Mouse (Mus musculus) embryonic facial prominence, embryonic 12.5 days (tissue): ENCODE measurements around the gene Acr. TPM values are rescaled to one million over a fixed set of nuclear protein-coding genes. Genes with fewer than 3 reads are reported as not detected.

Experiments
- ATAC-seq: fragments of 200-750 bp; cut with Nextera tagmentation; 2 replicates; pipeline ENCODE4 v1.8.0; 2017; ENCODE audit not compliant: insufficient number of reproducible peaks, insufficient read depth, low FRiP score, low TSS enrichment
- H3K27ac ChIP-seq: fragments of 300-500 bp; sonication (generic); 2 replicates; pipeline ENCODE4 v1.5.1; 2016; ENCODE audit warnings: mild to moderate bottlenecking
- H3K27me3 ChIP-seq: fragments of 300-500 bp; sonication (generic); 2 replicates; pipeline ENCODE4 v1.6.1; 2016; ENCODE audit warnings: mild to moderate bottlenecking, moderate library complexity
- H3K36me3 ChIP-seq: fragments of 300-500 bp; sonication (generic); 2 replicates; pipeline ENCODE4 v1.6.1; 2016; ENCODE audit warnings: mild to moderate bottlenecking
- H3K4me1 ChIP-seq: fragments of 300-500 bp; sonication (generic); 2 replicates; pipeline ENCODE4 v1.6.1; 2016
- H3K4me2 ChIP-seq: fragments of 300-500 bp; sonication (generic); replicated peaks from 2 replicates; pipeline ENCODE4 v1.6.1; 2016; ENCODE audit warnings: mild to moderate bottlenecking, moderate library complexity
- H3K4me3 ChIP-seq: fragments of 300-500 bp; sonication (generic); 2 replicates; pipeline ENCODE4 v1.5.1; 2016; ENCODE audit warnings: mild to moderate bottlenecking
- H3K9ac ChIP-seq: fragments of 300-500 bp; sonication (generic); 2 replicates; pipeline ENCODE4 v1.6.1; 2016; ENCODE audit warnings: mild to moderate bottlenecking, moderate library complexity
- H3K9me3 ChIP-seq: fragments of 300-500 bp; sonication (generic); 2 replicates; pipeline ENCODE4 v1.6.1; 2016; ENCODE audit warnings: mild to moderate bottlenecking, moderate library complexity
- WGBS: fragments of 180-500 bp; shearing (Covaris S2); methylation state at CpG from one replicate; pipeline ENCODE4 v1.1.7; 2016; 5-methylcytosine and 5-hydroxymethylcytosine counted together
- polyA plus RNA-seq: library from polyadenylated mRNA; unstranded; fragments of >200 nt; fragmentation: Nextera tagmentation; extraction: Ambion mirVana; gene quantifications from 2 replicates; pipeline ENCODE4 v1.2.1, GENCODE M21; 2016

Acr gene
- polyA plus RNA-seq, 1 experiment from 2014 or later, result 0.23 TPM

DNA sequence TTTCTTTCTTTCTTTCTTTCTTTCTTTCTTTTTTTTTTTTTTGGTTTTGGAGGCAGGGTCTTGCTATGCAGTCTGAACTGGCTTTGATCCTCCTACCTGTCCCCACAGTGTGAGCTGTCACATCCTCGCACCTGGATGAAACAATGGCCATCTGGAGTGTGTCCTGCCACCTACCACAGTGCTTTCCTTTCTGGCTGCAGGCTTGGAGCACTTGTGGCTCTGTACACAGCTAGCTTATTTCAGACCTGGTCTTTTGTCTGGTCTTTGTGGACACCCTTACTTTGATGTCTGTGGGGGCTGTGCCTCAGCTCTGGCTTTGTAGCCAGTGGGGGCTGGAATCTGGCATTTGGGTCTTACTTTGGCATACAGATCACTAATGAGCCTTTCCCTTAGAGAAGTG, 16.4 kb upstream of the Acr start:
- 80% methylated on average over 1 of the region's 1 CpGs for WGBS
- no peak overlapping the region for H3K4me3 ChIP-seq
- H3K27me3 ChIP-seq, result peaks cover 48% of the 10 kb centered on the region
- H3K9ac ChIP-seq, result no peak overlapping the region
- H3K4me2 ChIP-seq, result no peak overlapping the region
- H3K4me1 ChIP-seq, result peaks cover 12% of the 10 kb centered on the region
- no peak overlapping the region for H3K27ac ChIP-seq
- H3K9me3 ChIP-seq, result no peaks in the 10 kb centered on the region
- H3K36me3 ChIP-seq, result peaks cover 17% of the 10 kb centered on the region
- no peak for ATAC-seq

DNA sequence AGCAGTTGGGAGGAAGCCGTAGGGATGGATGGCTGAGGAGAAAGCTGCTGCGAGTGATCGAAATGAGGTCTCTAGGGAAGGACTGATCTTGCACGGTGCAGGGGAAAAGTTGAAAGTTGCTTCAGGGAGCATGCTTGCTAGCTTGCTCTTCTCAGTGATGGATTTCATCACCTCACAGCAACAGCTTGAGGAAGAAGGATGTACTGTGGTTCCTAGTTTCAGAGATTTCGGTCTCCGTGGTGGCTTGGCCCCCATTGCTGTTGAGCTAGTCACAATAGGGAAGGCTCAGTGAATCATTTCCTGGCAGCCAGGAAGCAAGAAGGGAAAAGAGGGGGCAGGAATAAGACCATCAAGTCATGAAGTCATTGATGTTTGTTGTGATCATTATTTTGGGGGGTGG, 12.5 kb upstream of the Acr start:
- peaks cover 51% of the 10 kb centered on the region for H3K27me3 ChIP-seq

DNA sequence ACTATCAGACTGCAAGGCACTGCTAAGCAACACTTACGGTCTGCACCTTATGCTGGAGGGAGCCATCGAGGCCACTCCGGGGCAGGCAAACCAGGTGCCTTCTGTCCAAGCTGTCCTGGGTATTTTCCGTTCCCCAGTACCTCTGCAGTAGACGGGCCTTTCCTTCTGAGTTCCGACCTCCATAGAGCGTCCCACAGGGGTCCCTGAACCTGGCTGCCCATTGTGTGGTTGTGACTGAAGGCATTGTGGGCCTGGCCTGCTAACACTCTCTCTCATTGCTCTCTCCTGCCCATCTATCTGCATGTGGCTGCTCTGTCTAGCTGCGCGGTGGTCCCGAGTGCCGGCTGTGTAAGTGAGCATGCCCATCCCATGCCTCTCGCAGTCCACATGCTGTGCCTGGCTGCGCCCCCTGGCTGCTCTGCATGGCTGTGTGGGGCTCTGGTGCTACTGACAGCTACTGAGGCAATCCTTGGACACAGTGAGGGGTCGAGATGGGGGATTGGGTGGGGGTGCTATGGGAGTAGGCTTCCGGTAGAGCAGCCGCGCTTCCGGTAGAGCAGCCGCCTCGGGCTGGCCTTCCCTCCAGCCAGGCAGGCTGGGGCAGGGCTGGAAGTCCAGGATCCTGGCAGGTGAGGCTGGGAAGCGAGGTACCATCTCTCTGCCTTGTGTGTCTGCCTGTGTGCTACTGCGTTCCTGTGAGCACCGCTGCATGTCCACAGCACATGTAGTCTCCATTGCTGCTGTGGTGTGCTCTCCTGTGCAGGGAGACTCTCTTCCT, 11.5 kb upstream of the Acr start:
- H3K27ac ChIP-seq, result no peak overlapping the region
- ATAC-seq, result peak; percentile 53; the same call in 1 of the 2 replicates
- no peak overlapping the region for H3K9ac ChIP-seq
- no peaks in the 10 kb centered on the region for H3K9me3 ChIP-seq
- H3K36me3 ChIP-seq, result no peaks in the 10 kb centered on the region
- WGBS, result 20% methylated on average over 23 of the region's 23 CpGs
- peaks cover 48% of the 10 kb centered on the region for H3K27me3 ChIP-seq
- H3K4me3 ChIP-seq, result peak overlapping the region; percentile 29
- peak overlapping the region; percentile 51 for H3K4me2 ChIP-seq
- H3K4me1 ChIP-seq, result peaks cover 18% of the 10 kb centered on the region

More for the DNA sequence above, 12.5 kb upstream of the Acr start:
- Histone ChIP-seq H3K9me3 (no peaks in the 10 kb centered on the region), H3K4me3 (no peak overlapping the region), H3K4me2 (no peak overlapping the region), H3K9ac (no peak overlapping the region), H3K36me3 (0 out of 2 replicates have a peak, but pooled peaks cover 2% of the 10 kb centered on the region), H3K27ac (no peak overlapping the region), H3K4me1 (peaks cover 18% of the 10 kb centered on the region)
- WGBS, result 90% methylated on average over 6 of the region's 6 CpGs
- no peak for ATAC-seq

DNA sequence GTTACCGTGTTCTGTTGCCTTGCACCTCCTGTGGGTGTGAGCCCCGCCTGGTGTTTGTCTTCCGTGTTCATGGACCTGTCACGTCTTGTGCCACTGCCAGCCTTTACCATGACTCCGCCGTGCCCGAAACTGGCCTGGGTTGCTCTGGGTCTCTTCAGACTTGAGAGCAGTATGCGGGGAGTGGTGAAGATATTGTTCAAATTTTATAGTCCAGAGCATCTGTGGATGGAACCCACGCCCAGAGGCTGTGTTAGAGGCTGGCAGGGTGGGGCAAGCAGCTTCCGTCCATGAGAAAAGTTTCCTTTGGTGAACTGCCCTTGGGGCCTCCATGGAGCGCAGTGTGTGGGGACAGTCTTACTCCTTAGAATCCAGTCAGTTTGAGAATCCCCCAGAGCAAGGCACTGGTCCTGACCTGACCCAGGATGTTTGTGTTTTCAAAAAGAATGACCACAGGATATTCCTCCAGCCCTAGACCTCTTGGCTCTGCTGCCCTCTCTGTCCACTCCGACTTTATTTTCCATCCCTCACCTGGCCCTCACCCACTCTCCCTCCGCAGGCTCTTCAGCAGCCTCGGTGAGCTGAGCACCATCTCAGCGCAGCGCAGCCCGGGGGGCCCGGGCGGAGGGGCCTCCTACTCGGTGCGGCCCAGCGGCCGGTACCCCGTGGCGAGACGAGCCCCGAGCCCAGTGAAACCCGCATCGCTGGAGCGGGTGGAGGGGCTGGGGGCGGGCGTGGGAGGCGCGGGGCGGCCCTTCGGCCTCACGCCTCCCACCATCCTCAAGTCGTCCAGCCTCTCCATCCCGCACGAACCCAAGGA, 10.7 kb upstream of the Acr start:
- H3K27me3 ChIP-seq, result peaks cover 48% of the 10 kb centered on the region
- no peaks in the 10 kb centered on the region for H3K36me3 ChIP-seq
- H3K27ac ChIP-seq, result no peak overlapping the region
- ATAC-seq, result no peak
- H3K4me2 ChIP-seq, result peak overlapping the region; percentile 51
- H3K9ac ChIP-seq, result no peak overlapping the region
- H3K4me3 ChIP-seq, result peak overlapping the region; percentile 29
- H3K9me3 ChIP-seq, result no peaks in the 10 kb centered on the region
- 9% methylated on average over 40 of the region's 40 CpGs for WGBS
- H3K4me1 ChIP-seq, result peaks cover 18% of the 10 kb centered on the region

GRCm38 (mm10) chr15:89557996-89558390, 10.1 kb upstream of the Acr start:
- H3K27me3 ChIP-seq, result peaks cover 48% of the 10 kb centered on the region
- H3K4me2 ChIP-seq, result peak overlapping the region; percentile 51
- H3K9ac ChIP-seq, result no peak overlapping the region
- H3K4me1 ChIP-seq, result peaks cover 18% of the 10 kb centered on the region
- 3% methylated on average over 34 of the region's 34 CpGs for WGBS
- H3K27ac ChIP-seq, result no peak overlapping the region
- ATAC-seq, result no peak
- H3K9me3 ChIP-seq, result no peaks in the 10 kb centered on the region
- peak overlapping the region; percentile 29 for H3K4me3 ChIP-seq
- no peaks in the 10 kb centered on the region for H3K36me3 ChIP-seq

DNA sequence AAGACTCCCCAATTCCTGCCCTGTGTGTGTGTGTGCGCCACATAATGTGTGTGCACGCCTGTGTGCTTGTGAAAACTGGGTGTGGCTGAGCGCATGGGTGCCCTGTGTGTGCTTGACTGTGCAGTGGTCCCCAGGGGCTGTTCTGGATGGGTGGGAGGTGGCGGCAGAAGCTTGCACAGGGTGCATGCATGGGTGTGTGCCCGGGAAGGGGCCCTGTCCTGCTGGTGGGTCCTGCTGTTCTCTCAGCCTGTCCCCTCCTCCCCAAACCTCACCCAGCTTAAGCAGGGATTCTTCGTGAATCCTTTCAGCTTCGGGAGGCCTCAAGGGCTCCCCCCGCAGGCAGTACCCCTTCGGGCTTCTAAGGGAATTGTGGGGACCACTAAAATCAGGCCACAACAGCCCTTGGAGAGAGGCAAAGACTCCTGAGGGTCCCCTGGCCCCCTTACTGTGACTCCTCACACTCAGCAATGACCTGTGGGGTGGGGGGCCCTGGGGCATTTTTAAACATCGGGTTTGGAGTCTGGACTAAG, 8.9 kb upstream of the Acr start:
- ATAC-seq, result no peak
- Histone ChIP-seq H3K27me3 (peaks cover 48% of the 10 kb centered on the region), H3K4me2 (no peak overlapping the region), H3K36me3 (no peaks in the 10 kb centered on the region), H3K4me3 (no peak overlapping the region), H3K9ac (no peak overlapping the region), H3K27ac (no peak overlapping the region), H3K9me3 (no peaks in the 10 kb centered on the region), H3K4me1 (peaks cover 18% of the 10 kb centered on the region)
- WGBS, result 34% methylated on average over 10 of the region's 10 CpGs

DNA sequence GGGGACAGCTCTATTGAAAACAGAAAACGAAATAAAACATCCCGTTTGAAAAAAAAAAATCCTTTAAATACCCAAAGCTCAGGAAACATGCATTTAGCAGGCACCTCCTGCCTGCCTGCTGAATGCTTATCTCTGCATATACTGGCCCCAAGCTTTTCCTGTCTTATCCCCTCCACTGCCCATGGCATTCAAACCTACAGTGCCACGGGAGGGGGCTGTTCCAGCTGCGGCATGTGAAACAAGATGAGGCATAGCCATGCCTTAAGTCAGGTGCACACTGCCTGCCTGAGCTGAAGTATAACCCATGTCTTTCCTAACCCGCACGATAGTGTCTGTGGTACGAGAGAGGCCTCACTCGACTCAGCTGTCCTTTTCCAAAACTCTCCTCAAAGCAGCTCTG, 4.0 kb downstream of the Acr start:
- H3K9ac ChIP-seq, result no peak overlapping the region
- WGBS, result 67% methylated on average over 8 of the region's 8 CpGs

DNA sequence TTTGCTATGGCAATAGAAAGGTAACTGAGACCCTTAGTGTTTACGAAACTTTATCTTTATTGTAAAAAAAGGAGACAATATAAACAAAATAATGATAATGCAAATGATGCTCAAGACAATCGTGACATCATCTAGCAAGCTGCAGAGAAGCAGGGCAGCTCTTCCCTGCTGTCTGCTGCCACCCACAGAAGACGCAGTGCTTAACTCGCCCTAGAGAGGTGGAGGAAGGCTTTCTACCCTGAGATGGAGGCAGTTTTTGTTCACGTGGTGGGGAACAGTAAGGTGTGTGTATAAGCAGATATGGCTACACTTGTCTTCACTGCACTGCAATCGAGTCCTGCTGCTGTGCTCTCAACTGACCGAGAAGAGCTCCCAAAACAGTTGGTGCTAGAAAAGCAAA, 14.4 kb downstream of the Acr start:
- H3K27me3 ChIP-seq, result no peaks in the 10 kb centered on the region
- no peak for ATAC-seq
- H3K9me3 ChIP-seq, result no peaks in the 10 kb centered on the region
- WGBS, result 85% methylated on average over 7 of the region's 7 CpGs
- no peak overlapping the region for H3K4me3 ChIP-seq
- H3K9ac ChIP-seq, result no peak overlapping the region
- H3K4me1 ChIP-seq, result no peaks in the 10 kb centered on the region
- no peak overlapping the region for H3K27ac ChIP-seq
- peaks cover 25% of the 10 kb centered on the region for H3K36me3 ChIP-seq
- no peak overlapping the region for H3K4me2 ChIP-seq

More for the DNA sequence above, 4.0 kb downstream of the Acr start:
- no peak for ATAC-seq
- Histone ChIP-seq H3K4me3 (no peak overlapping the region), H3K36me3 (no peaks in the 10 kb centered on the region), H3K9me3 (no peaks in the 10 kb centered on the region), H3K27me3 (no peaks in the 10 kb centered on the region), H3K4me1 (no peaks in the 10 kb centered on the region), H3K4me2 (no peak overlapping the region), H3K27ac (no peak overlapping the region)

DNA sequence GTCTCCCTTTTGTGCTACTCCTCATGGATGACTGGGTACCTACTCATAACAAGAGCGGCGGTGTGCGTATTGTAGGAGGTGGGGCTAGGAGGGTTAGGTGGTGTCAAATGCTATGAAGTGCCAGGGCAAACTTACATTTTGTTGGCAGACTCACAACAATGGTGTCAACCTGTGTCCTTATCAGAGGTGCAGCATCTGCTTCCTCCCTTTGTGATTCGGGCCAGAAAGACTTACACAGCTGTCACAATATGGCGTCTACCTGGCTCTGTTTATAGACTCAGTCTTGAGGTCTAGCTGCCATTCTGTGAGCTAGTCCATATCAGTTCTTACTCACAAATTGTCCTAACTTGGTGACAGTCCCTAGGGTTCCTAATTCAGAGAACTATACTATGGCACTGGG, 17.0 kb downstream of the Acr start:
- 83% methylated on average over 5 of the region's 5 CpGs for WGBS
- Histone ChIP-seq H3K27me3 (no peaks in the 10 kb centered on the region), H3K9ac (no peak overlapping the region), H3K27ac (no peak overlapping the region), H3K36me3 (peaks cover 29% of the 10 kb centered on the region), H3K4me3 (no peak overlapping the region), H3K9me3 (no peaks in the 10 kb centered on the region), H3K4me1 (no peaks in the 10 kb centered on the region), H3K4me2 (no peak overlapping the region)
- ATAC-seq, result no peak

DNA sequence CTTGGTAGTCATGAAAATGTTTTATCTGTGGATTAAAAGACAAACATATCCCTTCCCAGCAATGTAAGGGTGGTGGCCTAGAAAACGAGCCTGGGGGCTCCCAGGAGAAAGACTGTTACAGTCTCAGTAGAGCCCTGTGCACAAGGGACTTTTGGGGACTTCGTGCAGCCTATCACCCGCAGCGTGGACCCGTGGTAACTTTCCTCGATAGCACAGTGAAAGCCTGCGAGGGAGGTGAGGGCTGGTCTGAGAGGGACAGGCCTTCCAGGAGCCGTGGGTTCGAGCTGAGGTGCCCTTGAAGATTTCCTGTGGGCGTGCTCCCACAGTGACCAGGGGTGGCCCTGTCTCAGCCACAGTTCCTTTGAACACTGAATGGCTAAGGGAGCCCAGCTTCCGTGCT, 17.5 kb downstream of the Acr start:
- Histone ChIP-seq H3K4me1 (peaks cover 1% of the 10 kb centered on the region; the same call in 1 of the 2 replicates), H3K4me2 (no peak overlapping the region), H3K27me3 (no peaks in the 10 kb centered on the region), H3K36me3 (peaks cover 29% of the 10 kb centered on the region), H3K9ac (no peak overlapping the region), H3K4me3 (no peak overlapping the region), H3K27ac (no peak overlapping the region), H3K9me3 (no peaks in the 10 kb centered on the region)
- WGBS, result 92% methylated on average over 11 of the region's 11 CpGs
- no peak for ATAC-seq

DNA sequence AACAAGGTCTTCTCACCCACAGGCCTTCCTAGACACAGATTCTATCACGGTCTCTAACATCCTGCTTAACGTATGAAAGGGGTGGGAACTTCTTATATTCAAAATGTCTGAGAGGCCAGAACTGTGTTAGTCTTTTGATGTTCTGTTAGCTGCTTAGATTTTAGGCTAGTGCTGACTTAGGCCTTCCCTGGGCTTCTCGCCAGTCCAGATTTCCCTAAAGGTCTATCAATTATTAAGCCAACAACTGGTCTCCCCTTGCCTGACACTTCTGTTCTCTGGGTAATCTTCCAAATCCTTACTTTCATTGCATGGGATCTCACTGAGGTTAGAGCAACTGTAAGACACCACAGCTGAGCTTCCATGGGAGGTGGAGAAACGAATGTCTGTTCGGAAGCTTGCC, 21.0 kb downstream of the Acr start:
- Histone ChIP-seq H3K36me3 (peaks cover 20% of the 10 kb centered on the region), H3K9ac (no peak overlapping the region), H3K9me3 (no peaks in the 10 kb centered on the region), H3K4me1 (peaks cover 7% of the 10 kb centered on the region; the same call in 1 of the 2 replicates), H3K4me3 (no peak overlapping the region), H3K27ac (no peak overlapping the region), H3K27me3 (no peaks in the 10 kb centered on the region), H3K4me2 (no peak overlapping the region)
- ATAC-seq, result no peak
- 85% methylated on average over 5 of the region's 5 CpGs for WGBS
